Mouse (Mus musculus) neural tube, embryonic 12.5 days (tissue): ENCODE results near the gene F2r. TPM values are rescaled to one million over a fixed set of nuclear protein-coding genes. Genes with fewer than 3 reads are reported as not detected.

Experiments
- polyA plus RNA-seq: library from polyadenylated mRNA; unstranded; fragments of >200 nt; fragmentation: Nextera tagmentation; extraction: Ambion mirVana; gene quantifications from 2 replicates; pipeline ENCODE4 v1.2.1, GENCODE M21; 2016

Gene F2r
- polyA plus RNA-seq, 1 experiment from 2014 or later, result 118 TPM

Other genes starting within 250 kb of the F2r start
- 50.5 and 54.0 TPM in 2 replicates for gene Aggf1, start 243.1 kb downstream of the F2r start, polyA plus RNA-seq
- gene Crhbp, start 173.6 kb downstream of the F2r start, polyA plus RNA-seq, result 2.9 and 4.4 TPM in 2 replicates
- not detected in 2 replicates for gene S100z, start 139.8 kb downstream of the F2r start, polyA plus RNA-seq
- 0.11 TPM in 1 of 2 replicates, not detected in the other for gene F2rl1, start 93.3 kb downstream of the F2r start, polyA plus RNA-seq
- gene F2rl2, start 78.4 kb upstream of the F2r start, polyA plus RNA-seq, result 1.1 and 1.7 TPM in 2 replicates